Mouse (Mus musculus): Measurements from ENCODE around the gene Cnksr3.

The Cnksr3 gene

DNA sequence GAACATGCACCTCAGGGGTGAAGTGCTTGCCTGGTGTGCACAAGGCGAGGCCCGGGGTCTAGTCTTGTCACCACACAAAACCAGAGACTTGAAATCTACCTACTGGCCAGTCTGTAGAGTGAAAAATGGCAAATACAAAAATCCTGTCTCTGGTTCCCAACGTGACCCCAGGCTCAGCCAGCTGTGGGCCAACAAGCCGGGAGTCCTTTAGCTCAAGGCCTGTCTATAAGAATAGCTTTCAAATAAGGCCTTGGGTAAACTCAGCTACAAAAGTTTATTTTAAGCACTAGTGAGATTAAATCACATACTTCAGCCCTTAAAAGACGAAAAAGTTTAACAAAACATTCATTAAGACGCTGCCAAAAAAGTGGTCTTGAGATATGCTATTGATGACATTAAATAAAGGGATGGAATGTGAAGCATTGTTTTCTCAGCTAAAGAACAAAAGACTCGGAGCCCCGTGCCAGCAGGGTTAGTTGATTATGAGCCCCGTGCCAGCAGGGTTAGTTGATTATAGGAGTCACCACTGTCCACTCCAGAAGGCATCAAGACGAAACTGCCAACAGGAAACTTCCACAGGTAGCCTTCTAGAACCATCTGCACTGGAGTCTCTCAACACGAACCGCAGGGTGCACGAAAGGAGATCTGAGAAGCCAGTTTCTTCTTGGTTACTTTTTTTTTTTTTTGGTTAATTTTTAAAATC is 67.8 kb downstream of the Cnksr3 start:
- DNase-seq: peak; percentile 9

DNA sequence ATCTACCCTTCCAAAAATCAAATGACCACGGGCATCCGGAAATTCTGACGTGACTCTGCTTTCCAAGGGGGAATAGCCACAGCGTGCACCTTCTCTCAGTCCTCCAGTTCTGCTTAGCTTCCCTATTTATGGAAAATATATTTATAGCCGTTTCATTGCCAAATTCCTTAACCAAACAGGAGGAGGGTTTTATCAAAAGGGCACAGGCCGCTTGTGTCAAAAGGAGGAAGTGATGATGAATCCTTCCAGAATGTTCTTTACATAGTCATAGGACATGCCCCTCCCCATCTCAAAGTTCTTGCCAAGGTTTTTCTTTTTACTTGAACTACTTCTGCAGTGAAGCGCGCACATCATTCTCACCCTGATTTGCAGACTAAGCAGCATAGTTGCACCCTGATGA is 69.8 kb downstream of the Cnksr3 start:
- no peak for DNase-seq

DNA sequence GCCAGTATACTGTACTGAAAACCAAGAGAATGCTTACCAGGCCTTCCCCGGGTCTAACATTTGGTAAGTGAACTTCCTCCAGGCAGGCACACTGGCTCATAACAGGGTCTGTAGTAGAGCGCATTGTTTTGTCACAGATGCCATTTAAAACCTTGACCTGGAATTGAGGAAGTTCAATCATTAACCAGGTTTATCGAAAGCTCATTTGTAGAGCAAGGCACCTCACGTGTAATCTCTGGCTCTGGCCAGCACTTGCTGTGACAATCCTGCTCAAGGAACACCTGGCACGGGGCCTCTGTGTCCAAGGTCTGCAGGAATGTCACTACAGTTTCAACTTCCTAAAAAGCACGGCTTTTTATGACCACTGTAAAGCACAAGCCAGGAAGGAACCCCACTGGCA is 71.8 kb downstream of the Cnksr3 start:
- no peak for DNase-seq

DNA sequence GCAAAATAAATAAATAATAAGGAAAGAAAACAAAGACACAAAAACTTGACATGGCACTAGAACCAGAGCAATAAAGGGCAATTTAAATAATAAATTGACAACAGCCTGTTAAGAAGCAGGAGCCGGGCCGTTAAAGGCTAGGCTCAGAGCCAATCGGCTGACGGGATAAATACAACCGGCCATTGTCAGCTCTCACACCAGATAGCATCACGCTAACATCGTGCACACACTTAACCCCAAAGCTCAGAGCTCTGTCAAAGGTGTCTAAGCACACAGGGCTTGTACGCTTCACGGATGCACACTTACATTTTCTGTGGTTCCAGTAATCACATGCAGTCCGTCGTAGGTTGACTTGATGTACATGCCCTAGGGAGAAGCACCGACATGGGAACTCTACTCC is 74.0 kb downstream of the Cnksr3 start:
- DNase-seq: peak; percentile 11

DNA sequence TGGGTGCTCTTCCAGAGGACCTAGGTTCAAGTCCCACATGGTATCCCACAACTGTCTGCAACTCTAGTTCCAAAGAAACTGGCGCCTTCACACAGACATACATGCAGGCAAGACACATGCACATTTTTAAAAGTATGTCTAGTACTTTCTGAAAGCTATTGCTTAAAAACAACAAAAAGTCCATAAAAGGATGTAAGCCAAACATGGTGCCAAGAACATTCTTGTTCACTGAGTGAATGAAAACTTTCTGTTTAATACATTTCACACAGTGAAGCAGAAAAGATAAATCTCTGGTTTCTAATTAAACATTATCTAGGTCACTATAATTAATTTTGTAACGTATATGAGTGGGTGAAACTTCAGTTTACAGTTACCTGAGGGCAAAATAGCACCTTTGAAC is 76.3 kb downstream of the Cnksr3 start:
- no peak for DNase-seq

DNA sequence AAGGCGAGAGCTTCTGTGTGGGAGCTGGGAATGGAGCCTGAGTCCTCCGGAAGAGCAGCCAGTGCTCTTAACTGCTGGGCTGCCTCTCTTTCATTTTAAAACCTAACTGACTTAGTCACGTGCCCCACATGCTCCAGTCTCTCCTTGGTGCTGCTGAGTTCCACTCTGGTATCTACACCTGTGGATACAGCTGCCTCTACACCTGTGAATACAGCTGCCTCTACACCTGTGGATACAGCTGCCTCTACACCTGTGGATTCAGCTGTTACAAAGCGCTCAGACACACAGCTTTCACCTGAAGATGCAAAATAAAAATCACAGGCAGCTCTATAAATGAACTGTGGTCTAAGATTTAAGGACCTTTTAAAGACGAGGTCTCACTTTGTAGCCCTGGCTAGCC is 79.0 kb downstream of the Cnksr3 start:
- no peak for DNase-seq

DNA sequence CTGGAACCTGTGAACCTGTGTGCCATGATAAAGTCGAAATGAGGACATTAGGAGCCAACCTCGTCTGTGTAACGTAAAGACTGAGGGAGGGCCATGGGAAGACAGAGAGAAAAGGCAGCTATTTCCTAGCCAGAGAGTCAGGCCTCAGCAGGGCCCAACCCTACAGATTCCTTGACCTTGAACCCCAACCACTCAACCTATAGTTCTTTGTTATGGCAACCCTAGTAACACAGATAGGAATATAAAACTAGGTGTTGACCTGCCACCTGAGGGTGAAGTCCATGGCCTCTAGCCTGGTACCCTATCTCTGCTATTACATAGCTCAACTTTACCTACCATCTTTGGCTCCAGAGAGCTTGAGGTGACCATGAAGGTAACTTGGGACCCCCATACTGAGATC is 80.6 kb downstream of the Cnksr3 start:
- no peak for DNase-seq

DNA sequence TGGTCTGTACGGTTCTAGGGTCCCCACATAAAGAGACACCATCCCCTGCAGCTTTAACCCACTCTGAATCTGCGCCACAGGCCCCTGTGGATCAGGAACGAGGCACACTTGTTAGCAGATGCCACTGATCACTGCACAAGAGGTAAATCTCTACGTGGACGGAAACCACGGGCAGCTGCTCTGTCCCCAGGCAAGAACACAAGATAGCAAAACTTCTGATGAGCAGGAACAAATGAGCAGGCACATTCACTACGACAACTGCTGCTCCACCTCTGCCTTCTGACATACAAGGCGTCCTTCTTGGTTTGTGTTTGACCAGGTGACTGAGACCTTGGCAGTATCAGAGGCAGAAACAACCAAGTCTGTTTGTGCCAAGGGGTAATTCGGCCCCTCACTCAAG is 84.2 kb downstream of the Cnksr3 start:
- no peak for DNase-seq

DNA sequence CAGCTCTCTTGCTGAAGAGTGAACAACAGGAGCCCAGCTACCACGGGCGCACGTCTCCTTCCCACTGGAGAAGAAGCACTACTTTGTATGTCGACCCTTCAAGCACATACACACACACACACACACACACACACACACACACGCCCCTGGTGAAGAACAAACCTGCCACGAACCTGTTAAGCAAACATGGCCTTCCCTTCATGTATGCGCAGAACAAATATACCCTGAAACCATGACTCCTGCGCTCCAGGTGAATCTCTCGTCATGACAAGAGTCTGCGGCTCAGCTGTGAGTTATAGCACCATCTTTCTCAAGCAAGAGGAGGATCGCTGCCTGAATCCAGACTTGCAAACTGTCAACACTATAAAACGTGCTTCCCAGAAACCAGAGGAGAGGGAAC is 85.2 kb downstream of the Cnksr3 start:
- no peak for DNase-seq

DNA sequence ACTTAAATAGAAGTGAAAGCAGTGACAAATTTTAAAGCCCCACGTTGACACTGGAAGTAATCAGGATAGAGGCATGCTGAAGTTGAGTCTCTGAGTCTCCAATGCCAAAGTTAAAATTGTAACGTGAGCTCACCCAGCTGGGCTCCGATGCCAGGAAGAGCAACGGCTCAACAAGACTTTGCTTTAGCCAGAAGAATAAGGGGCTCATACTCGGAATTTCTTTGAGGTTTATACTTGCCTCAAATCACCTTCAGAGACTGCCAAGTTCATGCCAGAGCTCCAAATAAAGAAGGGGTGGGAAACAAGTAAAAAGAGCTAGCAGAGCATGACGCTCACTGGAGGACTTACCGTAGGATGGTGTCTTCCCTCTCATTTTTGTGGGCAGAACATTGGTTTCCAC is 85.8 kb downstream of the Cnksr3 start:
- DNase-seq: no peak

DNA sequence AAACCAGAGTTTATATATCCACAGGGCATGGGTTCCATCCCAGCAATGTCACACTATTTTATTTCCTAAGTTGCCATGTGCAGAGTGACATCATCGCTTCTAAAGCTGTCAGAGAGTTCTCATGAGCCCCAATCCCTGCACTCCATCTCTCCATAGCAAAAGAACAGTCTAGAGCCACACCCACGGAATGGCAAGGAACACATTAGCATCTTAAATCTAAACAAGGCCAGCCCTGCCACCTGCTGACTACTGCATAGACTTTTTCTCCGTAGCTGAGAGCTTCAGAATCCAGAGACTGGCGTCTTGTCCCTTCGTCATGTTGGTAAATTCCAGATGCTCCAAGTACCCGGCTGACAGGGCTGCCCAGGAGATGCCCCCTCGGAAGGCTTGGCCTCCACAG is 87.0 kb downstream of the Cnksr3 start:
- DNase-seq: no peak

DNA sequence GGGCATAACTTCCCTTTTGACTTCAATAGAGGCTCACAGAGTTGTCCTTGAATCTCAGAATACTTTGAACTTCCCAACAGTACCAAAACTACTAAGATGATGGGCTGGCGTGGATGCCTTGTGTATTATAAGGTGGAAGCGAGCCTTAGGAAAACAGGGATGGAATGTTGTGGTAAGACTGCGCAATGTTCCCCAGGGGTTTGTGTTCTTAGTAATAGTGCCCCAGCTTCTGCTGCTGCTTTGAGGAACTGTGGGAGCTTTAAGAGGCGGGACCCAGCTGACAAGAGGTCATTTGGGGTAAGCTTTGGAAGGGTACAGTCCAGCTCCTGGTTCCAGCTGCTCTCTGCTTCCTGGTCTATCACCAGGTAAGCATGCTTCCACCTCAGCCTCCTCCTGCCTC is 89.7 kb downstream of the Cnksr3 start:
- no peak for DNase-seq

DNA sequence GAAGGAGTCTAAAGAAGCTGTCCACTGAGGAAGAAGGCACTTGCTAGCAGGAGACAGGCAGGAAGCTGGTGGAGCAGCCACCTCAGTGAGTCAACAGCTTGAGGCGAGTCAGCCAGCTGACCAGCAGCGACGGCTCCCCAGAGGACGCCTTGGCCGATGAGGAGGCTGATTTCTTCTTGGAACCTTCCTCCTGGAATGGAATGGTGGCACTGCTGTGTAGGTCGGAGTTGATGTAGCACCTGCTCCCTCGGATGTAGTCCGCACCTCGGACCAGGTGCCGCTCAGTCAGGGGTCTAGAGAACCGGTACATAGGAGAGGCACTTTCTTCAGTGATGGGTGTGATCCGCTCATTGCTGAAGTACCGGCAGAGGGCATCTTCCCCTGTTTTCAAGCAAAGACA is 91.8 kb downstream of the Cnksr3 start:
- no peak for DNase-seq

DNA sequence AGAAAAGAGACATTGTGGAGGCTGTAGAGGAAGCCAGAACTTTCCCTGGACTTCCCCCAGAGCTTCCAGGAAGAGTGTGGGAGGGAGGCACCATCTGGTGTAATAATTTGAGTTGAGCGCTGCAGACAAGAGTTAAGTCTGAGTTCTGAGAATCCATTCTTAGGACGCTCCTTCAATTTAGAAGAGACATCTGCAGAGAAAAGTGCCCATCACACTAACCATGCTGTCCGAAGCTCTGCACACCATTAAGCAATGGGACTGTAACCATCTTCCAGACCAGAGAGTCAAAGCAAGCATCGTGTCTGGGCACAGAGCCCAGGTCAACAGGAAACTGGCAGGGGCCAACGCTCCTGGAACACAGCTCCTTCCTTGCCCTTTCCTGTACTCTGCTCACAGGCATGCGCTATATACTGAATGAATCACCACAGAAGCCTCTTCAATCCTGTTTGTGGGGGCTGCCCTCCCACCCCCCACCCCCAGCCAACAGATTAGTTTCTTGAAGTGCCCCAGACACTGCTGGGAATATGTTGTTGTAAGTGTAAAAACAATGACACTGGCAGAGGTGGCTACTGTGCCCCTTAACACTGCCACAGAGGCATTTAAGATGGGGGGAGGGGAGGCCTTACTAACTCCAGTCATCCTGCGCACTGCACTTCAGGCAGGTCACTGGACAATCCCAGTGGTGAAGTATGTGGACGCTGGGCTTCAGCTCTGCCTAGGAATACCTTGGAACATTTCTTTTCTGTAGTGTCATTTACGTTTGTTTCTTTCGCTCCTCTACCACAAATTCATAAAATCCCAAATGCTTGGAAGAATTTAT is 93.6 kb downstream of the Cnksr3 start:
- no peak for DNase-seq

DNA sequence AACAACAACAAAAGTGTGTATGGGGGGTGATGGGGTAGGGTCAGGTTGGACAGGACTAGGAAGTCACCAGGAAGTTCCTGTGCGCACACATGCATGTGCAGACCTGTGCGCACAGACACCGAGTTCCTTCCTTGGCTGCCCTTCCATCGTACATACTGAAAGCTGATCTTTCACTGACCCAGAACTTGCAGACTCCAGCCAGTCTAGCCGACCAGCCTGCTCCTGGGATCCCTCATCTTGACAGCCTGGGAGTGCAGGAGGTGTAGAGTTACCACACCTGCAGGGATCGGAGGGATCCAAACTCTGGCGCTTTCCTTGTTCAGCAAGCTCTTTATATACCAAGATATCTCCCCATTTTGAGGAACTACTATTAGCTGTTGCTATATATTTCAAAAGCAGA is 94.3 kb downstream of the Cnksr3 start:
- no peak for DNase-seq

DNA sequence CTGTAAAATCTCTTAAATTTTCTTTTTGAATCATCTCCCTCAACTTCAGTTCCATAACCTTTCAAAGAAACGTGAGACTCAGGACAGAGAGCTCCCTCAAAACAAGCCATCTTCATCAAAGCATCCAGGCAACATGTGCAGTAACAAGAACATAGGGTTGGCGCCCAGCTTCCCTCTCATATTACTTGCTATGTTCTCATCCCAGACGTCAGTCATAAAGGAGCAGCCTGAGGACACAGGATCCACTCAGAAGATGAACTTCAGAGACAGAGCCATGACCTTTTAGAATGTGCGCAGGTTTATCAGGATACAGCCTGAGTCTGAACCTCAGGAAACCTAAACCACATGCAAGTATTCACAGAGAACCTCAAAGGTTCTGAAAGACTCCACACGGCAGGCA is 97.2 kb downstream of the Cnksr3 start:
- DNase-seq: no peak

DNA sequence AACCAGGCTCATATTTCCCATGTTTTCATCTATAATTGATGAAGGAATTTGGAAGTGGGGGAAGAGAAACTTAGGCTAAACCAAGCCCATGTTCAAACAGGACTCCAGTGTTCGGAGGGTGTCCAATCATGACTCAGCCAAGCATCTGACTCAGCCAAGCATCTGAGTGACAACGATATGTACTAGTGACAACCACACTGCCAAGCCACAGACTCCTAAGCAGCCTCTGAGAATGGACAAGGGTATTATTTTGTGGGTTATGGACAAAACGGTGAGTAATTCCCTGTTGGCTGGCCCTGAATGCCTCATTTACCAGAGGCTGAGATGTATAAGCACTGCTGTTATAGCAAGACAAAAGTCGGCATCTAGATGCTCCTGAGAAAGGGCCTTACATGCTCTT is 98.3 kb downstream of the Cnksr3 start:
- DNase-seq: no peak

DNA sequence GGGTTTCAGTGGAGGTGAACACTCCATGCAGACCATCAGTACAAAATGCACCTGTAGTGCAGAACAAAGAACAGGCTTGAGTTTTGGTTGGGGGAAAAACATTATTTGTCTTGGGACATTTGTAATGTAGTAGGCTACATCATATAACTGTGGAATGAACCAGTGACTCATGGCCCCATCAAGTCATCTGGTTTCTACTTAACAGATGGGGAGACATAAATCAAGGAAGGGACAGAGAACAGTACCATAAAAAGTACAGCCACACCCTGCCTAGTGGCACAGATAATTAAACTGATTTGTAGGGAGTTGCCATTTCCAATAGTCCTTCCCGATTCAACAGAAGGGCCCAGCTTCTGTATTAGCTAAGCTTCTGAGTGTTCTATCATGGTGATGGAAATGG is 98.9 kb downstream of the Cnksr3 start:
- DNase-seq: no peak

DNA sequence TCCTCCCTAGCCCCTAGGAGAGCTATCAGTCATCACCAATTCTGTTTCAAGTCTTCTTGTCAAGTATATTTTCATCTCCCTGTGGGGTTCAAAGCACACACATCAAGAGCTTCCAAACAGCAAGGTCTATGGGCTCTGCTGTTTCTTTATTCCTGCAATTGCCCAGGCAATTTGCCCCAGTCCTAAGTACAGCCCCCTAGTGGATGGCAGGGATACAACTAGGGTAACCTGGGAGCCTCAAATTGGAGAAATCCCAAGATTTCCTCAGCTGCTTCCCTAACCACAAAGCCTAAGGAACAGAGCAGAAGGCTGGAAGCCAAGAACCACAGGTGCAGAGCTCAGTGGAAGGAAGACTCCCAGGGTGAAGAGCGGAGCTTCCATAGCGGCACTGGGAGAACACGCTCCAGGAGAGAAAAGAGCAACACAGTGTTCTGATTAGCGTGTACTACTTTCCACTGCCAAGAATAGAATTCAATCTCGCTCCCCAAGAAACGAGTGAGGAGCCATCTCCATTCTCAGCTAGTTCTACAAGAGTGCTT is 100.5 kb downstream of the Cnksr3 start:
- no peak for DNase-seq

DNA sequence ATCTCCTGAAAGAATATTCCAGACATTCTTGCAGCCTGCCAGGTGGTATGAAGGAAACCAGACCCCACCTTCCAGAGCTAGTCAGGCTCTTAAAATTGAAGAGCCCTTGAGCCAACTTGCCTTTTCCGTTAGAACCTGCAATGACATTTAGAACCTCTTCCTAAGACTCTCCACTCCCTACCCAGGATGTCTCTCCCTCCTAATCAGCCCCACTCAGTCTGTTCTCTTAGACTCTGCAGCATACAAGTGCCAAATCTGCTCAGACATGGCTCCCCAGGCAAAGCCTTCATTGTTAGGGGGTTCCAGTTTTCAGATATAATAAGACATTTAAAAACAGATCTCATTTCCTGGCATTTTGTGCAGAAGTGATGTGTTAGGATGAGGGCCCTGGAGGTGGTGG is 108.2 kb downstream of the Cnksr3 start:
- no peak for DNase-seq

DNA sequence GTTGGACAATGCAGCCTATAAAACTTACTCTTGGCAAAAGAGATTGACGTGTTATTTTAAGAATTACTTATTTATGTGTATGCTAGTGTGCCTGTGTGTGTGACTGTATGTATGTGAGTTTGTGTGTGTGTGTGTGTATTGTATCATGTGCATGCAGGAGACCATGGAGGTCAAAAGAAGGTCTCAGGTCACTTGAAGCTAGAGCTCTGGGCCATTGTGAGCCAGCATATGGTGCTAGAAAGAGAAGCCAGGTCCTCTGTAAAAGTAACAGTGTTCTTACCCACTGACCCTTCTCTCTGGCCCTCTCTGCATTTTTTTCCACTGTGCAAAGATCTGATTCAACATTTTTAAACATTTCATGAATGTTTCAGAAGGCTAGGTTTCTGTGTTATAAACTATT is 134.1 kb downstream of the Cnksr3 start:
- no peak for DNase-seq

DNA sequence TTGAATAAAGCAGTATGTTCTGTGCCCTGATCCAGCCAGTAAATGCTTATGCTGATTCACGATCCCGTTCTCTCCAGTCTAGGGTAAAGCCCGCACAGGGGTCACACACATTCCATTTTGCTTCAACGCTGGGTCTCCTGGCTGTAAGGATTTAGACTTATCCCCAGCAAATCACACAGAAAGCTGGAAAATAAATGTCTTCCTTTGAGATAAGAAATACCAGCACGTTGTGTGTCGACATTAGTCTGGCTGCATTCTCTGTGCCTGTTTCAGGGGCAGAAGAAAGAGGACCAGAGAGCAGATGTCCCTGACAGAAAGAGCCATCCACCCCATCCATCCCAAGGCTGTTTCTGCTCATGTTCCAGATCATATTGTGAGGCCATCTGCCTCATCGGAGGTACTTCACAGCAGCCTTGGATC is 134.6 kb downstream of the Cnksr3 start:
- no peak for DNase-seq

DNA sequence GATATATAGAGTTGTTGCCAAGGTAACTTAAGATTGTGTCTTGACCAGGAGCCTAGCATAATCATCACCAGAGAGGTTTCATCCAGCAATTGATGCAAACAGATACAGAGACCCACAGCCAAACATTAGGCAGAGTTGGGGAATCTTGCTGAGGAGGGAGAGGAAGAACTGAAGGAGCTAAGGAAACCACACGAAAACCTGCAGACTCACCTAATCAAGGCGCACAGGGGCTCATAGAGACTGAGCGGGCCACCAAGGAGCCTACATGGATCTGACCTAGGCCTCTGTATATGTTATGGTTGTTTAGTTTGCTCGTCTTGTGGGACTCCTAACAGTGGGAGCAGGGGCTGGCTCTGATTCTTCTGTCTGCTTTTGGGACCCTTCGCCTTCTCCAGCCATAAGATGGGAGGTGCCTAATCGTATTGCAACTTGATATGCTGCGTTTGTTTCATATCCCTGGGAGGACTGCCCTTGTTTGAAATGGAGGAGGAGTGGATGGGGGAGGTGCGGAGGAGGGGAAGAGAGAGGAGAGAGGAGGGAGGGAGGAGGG is 135.3 kb downstream of the Cnksr3 start:
- DNase-seq: no peak

DNA sequence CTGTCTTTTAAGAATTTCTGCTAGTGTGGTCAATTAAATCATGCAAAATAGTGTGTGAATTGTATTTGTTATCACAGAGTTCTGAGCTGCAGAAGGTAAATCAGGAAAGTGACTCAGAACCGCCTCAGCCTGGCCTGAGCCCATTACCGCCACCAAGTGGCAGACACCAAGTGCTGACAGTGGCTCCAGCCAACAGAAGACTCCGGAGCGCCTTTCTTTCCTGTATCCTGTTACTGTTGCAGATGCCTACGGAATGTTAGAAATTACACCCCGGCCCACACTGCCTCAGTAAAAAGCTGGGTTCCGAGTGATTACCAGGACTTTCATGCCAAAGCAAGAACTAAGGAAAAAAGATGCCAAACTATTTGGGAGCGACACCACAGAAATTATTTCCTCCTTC is 135.8 kb downstream of the Cnksr3 start:
- DNase-seq: peak; percentile 53

Measured in retina, postnatal 1 day (tissue).